In genomic region chr11:107026554-107027430, GRCm38 (mm10) we compare ENCODE assay signal across 8 mouse cellular contexts. TPM values are rescaled to one million over a fixed set of nuclear protein-coding genes. Genes with fewer than 3 reads are reported as not detected.
DNase-seq lines count a peak whose midpoint lies in the region; ATAC-seq lines count a peak whose summit lies in the region.

No protein-coding gene starts in this region.

- no peak for ATAC-seq in erythroblast, adult 5-6 weeks (replicated peaks; ENCODE audit: low FRiP score, poor library complexity, severe bottlenecking)
- ATAC-seq in heart, embryonic 16.5 days (replicated peaks; ENCODE audit: extremely low read depth, insufficient read depth, low FRiP score), result no peak

- peak overlapping the region; percentile 98 for H3K4me2 ChIP-seq in heart, embryonic 16.5 days (ENCODE audit: low read depth, low read length)

- peaks cover 81% of the 10 kb centered on the region for H3K27me3 ChIP-seq in erythroblast, embryonic 14.5 days (ENCODE audit: control insufficient read depth)
- H3K27me3 ChIP-seq in heart, embryonic 16.5 days (ENCODE audit: control insufficient read depth, insufficient read depth, low read length), result no peaks in the 10 kb centered on the region

- peaks cover 4% of the 10 kb centered on the region; the same call in 1 of the 2 replicates for H3K9me3 ChIP-seq in erythroblast, embryonic 14.5 days (ENCODE audit: control insufficient read depth, low read length)
- no peaks in the 10 kb centered on the region for H3K9me3 ChIP-seq in heart, embryonic 16.5 days (replicated peaks; ENCODE audit: control insufficient read depth, low read length)

- peak overlapping the region; percentile 77 for H3K4me3 ChIP-seq in erythroblast, embryonic 14.5 days (replicated peaks)
- peak overlapping the region; percentile 77 for H3K4me3 ChIP-seq in heart, embryonic 16.5 days (ENCODE audit: low read length)
- H3K4me3 ChIP-seq in macrophage (ENCODE audit: inconsistent target), result peak overlapping the region; percentile 34; the same call in 1 of the 2 replicates

- 13% methylated on average over 12 of the region's 12 CpGs for whole genome bisulfite sequencing in heart, embryonic 16.5 days
- 12% methylated on average over 12 of the region's 12 CpGs for WGBS in macrophage (ENCODE audit: missing documents)

- peak; percentile 54 for DNase-seq in Muller cell, postnatal 12 days (ENCODE audit: inconsistent ontology term)
- no peak for DNase-seq in left cerebral cortex, adult 9 months (ENCODE audit: low spot score in 2 of 2)
- no peak for DNase-seq in layer of hippocampus, postnatal 14 days (ENCODE audit: low spot score in 2 of 2)
- DNase-seq in left cerebral cortex, postnatal 4 days, result no peak

- H3K36me3 ChIP-seq in erythroblast, embryonic 14.5 days (ENCODE audit: control insufficient read depth), result no peaks in the 10 kb centered on the region
- no peaks in the 10 kb centered on the region for H3K36me3 ChIP-seq in heart, embryonic 16.5 days (ENCODE audit: control insufficient read depth, insufficient read depth)
- H3K36me3 ChIP-seq in macrophage (ENCODE audit: inconsistent target), result no peaks in the 10 kb centered on the region

- no peak overlapping the region for H3K9ac ChIP-seq in heart, embryonic 16.5 days (ENCODE audit: low read length)

- no peaks in the 10 kb centered on the region for H3K79me2 ChIP-seq in macrophage (ENCODE audit: inconsistent target)

- intact Hi-C loops in left cerebral cortex, postnatal 4 days (cut with DNase I), result no loop called here

- no peak overlapping the region for H3K27ac ChIP-seq in heart, embryonic 16.5 days (ENCODE audit: low read length)
- H3K27ac ChIP-seq in macrophage, result no peak overlapping the region

- peaks cover 36% of the 10 kb centered on the region for H3K4me1 ChIP-seq in erythroblast, embryonic 14.5 days (ENCODE audit: control insufficient read depth)
- H3K4me1 ChIP-seq in heart, embryonic 16.5 days (ENCODE audit: control insufficient read depth, insufficient read depth, low read length), result peaks cover 21% of the 10 kb centered on the region

RNA-seq across cellular contexts. Expression of gene 1810010H24Rik, which starts 1.3 kb away (rescaled TPM):
- polyA plus RNA-seq in erythroblast, embryonic 14.5 days (2012), result not detected in 2 replicates
- total RNA-seq in erythroblast, adult 5-6 weeks (2015; ENCODE audit: low replicate concordance), result 1.3 TPM in 1 of 2 replicates, not detected in the other
- not detected in 2 replicates for total RNA-seq in erythroblast, adult 5-6 weeks (2017; ENCODE audit: low replicate concordance)
- 1.6 and 3.7 TPM in 2 replicates for polyA plus RNA-seq in heart, embryonic 16.5 days (2015; fragmentation: Nextera tagmentation; extraction: Ambion mirVana)
- total RNA-seq in macrophage (2018; cell fraction: chromatin; rRNA removed), result 1 to 10 TPM in 1 of 26 experiments, under 1 TPM in 3, not detected in 22; 0.58 to 1.1 (median 0.79) TPM
- under 1 TPM; 0.15 to 0.78 (median 0.45) TPM for total RNA-seq in macrophage (2018; cell fraction: cytosol; rRNA removed)
- total RNA-seq in macrophage (2018; cell fraction: nucleus; rRNA removed), result 1 to 10 TPM in 5 of 26 experiments, under 1 TPM in 12, not detected in 9; 0.31 to 1.9 (median 0.84) TPM
- 0.27 to 0.42 TPM (median 0.29 TPM) in 3 replicates for polyA plus RNA-seq in macrophage (2018)
- 1 to 10 TPM; 4.2 to 5.2 TPM for total RNA-seq in layer of hippocampus, postnatal 14 days (2021)
- total RNA-seq in left cerebral cortex, postnatal 4 days (2021), result 1 to 10 TPM; 4.2 to 4.7 TPM

RNA-seq across cellular contexts. Expression of gene Kpna2, which starts 27.5 kb away (rescaled TPM):
- polyA plus RNA-seq in erythroblast, embryonic 14.5 days (2012), result 0.83 and 1.5 TPM in 2 replicates
- total RNA-seq in erythroblast, adult 5-6 weeks (2015; ENCODE audit: low replicate concordance), result 125 and 127 TPM in 2 replicates
- 63.3 and 88.5 TPM in 2 replicates for total RNA-seq in erythroblast, adult 5-6 weeks (2017; ENCODE audit: low replicate concordance)
- 235 and 294 TPM in 2 replicates for polyA plus RNA-seq in heart, embryonic 16.5 days (2015; fragmentation: Nextera tagmentation; extraction: Ambion mirVana)
- 10 to 100 TPM in 25 of 26 experiments, 1 to 10 TPM in 1; 9.1 to 35.4 (median 18.8) TPM for total RNA-seq in macrophage (2018; cell fraction: chromatin; rRNA removed)
- total RNA-seq in macrophage (2018; cell fraction: cytosol; rRNA removed), result 10 to 100 TPM; 25.5 to 44.3 (median 37.9) TPM
- 10 to 100 TPM in 24 of 26 experiments, 1 to 10 TPM in 2; 8.6 to 53.7 (median 19.9) TPM for total RNA-seq in macrophage (2018; cell fraction: nucleus; rRNA removed)
- 36.6 to 71.0 TPM (median 57.2 TPM) in 3 replicates for polyA plus RNA-seq in macrophage (2018)
- total RNA-seq in layer of hippocampus, postnatal 14 days (2021), result 10 to 100 TPM; 27.9 to 28.7 TPM
- 10 to 100 TPM; 43.4 to 53.2 TPM for total RNA-seq in left cerebral cortex, postnatal 4 days (2021)
